Mouse (Mus musculus): ENCODE results near the gene Sgk2.
"Not testable (repeated sequence)": the region's sequence is repeated elsewhere in the genome, so short reads cannot be mapped to it uniquely, and the experiment has no call there.

Sgk2 gene

DNA sequence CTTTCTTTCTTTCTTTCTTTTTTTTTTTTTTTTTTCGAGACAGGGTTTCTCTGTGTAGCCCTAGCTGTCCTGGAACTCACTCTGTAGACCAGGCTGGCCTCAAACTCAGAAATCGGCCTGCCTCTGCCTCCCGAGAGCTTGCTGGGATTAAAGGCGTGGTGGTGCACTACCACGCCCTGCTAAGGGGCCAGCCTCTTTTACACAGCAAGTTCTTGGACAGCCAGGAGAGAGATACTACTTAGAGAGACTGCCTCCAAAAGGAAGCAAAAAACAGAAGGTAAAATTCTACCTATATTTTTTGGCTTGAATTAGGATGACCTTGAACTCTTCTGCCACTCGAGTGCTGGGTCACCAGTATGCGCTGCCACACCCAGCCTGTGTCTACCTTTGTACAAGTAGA is 71.9 kb downstream of the Sgk2 start:
- not testable (repeated sequence) for DNase-seq (ENCODE audit: low spot score in 2 of 2)

DNA sequence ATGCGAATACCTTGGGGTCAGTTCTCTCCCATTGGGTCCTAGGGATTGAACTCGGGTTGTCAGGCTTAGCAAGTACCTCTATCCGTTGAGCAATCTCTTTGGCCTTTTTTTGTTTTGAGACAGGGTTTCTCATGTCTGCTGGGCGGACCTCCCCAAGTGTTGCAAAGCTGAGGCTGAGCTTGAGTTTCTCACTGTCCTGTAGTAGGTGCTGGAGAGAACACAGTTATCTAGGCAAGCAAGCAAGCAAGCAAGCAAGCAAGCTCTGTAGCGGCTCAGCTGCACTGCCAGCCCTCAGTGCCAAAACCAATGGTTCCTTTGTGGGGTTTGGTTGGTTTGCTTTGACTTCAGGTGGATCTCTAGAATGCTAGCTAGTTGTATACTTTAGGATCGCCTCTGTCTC is 73.5 kb downstream of the Sgk2 start:
- no peak for DNase-seq (ENCODE audit: low spot score in 2 of 2)

DNA sequence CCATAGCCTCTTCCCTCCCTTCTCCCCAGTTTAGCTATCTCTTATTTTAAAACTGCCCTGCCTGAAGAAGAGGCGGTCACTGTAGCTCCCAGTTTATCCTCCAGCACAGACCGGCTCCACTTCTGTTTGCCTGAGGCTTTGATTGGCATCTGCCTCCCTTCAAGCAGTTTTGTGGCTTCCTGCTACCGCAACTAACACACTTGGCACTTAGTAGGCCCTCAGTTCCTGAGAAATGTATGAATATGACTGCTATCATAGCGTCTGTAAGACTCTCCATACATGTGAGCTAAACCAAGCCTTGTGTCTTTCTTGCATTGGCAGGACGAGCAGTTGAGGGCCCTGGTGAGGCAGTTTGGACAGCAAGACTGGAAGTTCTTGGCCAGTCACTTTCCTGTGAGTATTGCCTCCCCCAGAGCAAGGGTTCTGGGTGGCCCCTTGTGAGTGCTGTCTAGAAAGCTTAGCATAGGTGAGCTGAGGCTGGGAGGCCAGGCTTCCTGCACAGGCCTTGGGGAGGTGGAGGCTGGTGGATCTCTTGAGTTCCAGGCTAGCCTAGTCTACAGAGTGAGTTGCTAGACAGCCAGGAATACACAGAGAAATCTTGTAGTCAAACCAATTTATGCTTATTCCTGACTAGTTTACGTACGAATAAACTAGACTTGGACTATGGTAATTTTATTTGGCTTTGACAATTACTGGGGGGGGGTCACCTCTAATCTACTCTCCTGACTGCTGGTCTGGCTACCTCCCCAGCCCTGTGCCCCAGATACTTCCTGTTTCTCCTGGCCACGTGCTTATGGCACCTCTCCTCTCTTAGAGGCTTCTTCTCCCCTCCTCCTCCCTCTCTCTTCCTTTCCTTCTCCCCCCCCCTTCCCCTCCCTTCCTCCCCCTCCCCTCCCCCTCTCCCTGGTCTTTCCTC is 74.3 kb downstream of the Sgk2 start:
- no peak for DNase-seq (ENCODE audit: low spot score in 2 of 2)

DNA sequence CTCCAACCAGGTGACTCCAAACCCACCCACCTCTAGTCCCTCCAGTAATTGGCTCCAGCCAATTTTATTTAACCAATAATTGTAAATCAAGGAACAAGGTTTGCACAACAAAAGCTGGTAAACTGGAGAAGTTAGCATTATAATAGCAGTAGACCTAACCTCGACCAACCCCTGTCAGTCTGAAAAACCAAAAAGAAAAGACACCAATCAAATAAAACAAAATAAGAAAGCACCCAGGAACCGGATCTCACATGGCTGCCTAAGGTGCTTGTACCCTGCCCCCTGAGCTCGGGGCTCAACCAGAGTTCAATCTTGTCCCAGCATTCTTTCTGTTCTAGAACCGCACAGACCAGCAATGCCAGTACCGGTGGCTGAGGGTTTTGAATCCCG is 75.0 kb downstream of the Sgk2 start:
- DNase-seq (ENCODE audit: low spot score in 2 of 2) = no peak

Measured in urinary bladder, adult 18-20 months (tissue).